Mouse (Mus musculus): ENCODE data around the gene Dhrs7b.
"Not testable (repeated sequence)": the region's sequence is repeated elsewhere in the genome, so short reads cannot be mapped to it uniquely, and the experiment has no call there.

Dhrs7b gene

GRCm38 (mm10) chr11:60843412-60843811, 13.0 kb downstream of the Dhrs7b start:
- no peak for DNase-seq

GRCm38 (mm10) chr11:60845415-60845814, 15.0 kb downstream of the Dhrs7b start:
- no peak for DNase-seq

GRCm38 (mm10) chr11:60856587-60856986, 26.2 kb downstream of the Dhrs7b start:
- DNase-seq, result no peak

- no peak for DNase-seq
These were observed 31.6 kb downstream of the Dhrs7b start for GRCm38 (mm10) chr11:60861993-60862392.

GRCm38 (mm10) chr11:60863196-60863595, 32.8 kb downstream of the Dhrs7b start:
- DNase-seq, result no peak

- DNase-seq, result no peak
These were observed 33.7 kb downstream of the Dhrs7b start for GRCm38 (mm10) chr11:60864166-60864565.

- DNase-seq, result no peak
These were observed 34.5 kb downstream of the Dhrs7b start for GRCm38 (mm10) chr11:60864916-60865315.

GRCm38 (mm10) chr11:60866021-60866420, 35.6 kb downstream of the Dhrs7b start:
- peak; percentile 60 for DNase-seq

GRCm38 (mm10) chr11:60867456-60867855, 37.0 kb downstream of the Dhrs7b start:
- no peak for DNase-seq

GRCm38 (mm10) chr11:60867904-60868303, 37.5 kb downstream of the Dhrs7b start:
- peak; percentile 44 for DNase-seq

- not testable (repeated sequence) for DNase-seq
These were observed 39.0 kb downstream of the Dhrs7b start for GRCm38 (mm10) chr11:60869471-60869870.

- DNase-seq, result no peak
These were observed 41.0 kb downstream of the Dhrs7b start for GRCm38 (mm10) chr11:60871409-60871808.

GRCm38 (mm10) chr11:60873101-60873500, 42.7 kb downstream of the Dhrs7b start:
- DNase-seq, result no peak

- peak; percentile 74 for DNase-seq
These were observed 47.7 kb downstream of the Dhrs7b start for GRCm38 (mm10) chr11:60878056-60878612.

GRCm38 (mm10) chr11:60878675-60879294, 48.4 kb downstream of the Dhrs7b start, which contains the start of gene Tmem11:
TSS of gene Tmem11 (minus strand) at chr11:60879272.
- DNase-seq, result peak; percentile 97

GRCm38 (mm10) chr11:60879423-60879822, 49.0 kb downstream of the Dhrs7b start:
- peak; percentile 63 for DNase-seq

GRCm38 (mm10) chr11:60880559-60880958, 50.1 kb downstream of the Dhrs7b start:
- no peak for DNase-seq

- DNase-seq, result no peak
These were observed 52.0 kb downstream of the Dhrs7b start for GRCm38 (mm10) chr11:60882386-60882785.

GRCm38 (mm10) chr11:60886986-60887385, 56.6 kb downstream of the Dhrs7b start:
- DNase-seq, result not testable (repeated sequence)

- DNase-seq, result no peak
These were observed 59.4 kb downstream of the Dhrs7b start for GRCm38 (mm10) chr11:60889861-60890260.

GRCm38 (mm10) chr11:60890286-60890685, 59.9 kb downstream of the Dhrs7b start:
- DNase-seq, result peak; percentile 45

GRCm38 (mm10) chr11:60890744-60891143, 60.3 kb downstream of the Dhrs7b start:
- DNase-seq, result no peak

GRCm38 (mm10) chr11:60895915-60896314, 65.5 kb downstream of the Dhrs7b start:
- peak; percentile 59 for DNase-seq

- DNase-seq, result no peak
These were observed 71.6 kb downstream of the Dhrs7b start for GRCm38 (mm10) chr11:60902001-60902400.

GRCm38 (mm10) chr11:60902486-60902885, 72.1 kb downstream of the Dhrs7b start:
- peak; percentile 62 for DNase-seq
